Mouse (Mus musculus) megakaryocyte, embryonic 14.5 days (primary cell): ENCODE measurements around the gene Bahcc1. TPM values are rescaled to one million over a fixed set of nuclear protein-coding genes. Genes with fewer than 3 reads are reported as not detected.
A peak's percentile ranks its signal among the peaks of the same experiment; 100 is the strongest.

Source experiments
- H3K27me3 ChIP-seq: replicated peaks from 2 replicates; pipeline ENCODE3; 2012; ENCODE audit warnings: inconsistent platforms
- H3K36me3 ChIP-seq: replicated peaks from 2 replicates; pipeline ENCODE3; 2012; ENCODE audit warnings: low read length, inconsistent platforms, mixed read lengths
- H3K4me1 ChIP-seq: 2 replicates; pipeline ENCODE4 v1.6.1; 2012; ENCODE audit warnings: inconsistent platforms
- H3K4me3 ChIP-seq: replicated peaks from 2 replicates; pipeline ENCODE3; 2012; ENCODE audit warnings: moderate library complexity, mild to moderate bottlenecking, inconsistent platforms
- H3K9me3 ChIP-seq: 2 replicates; pipeline ENCODE4 v1.6.1; 2012; ENCODE audit warnings: inconsistent platforms
- FLI1 ChIP-seq: IDR thresholded peaks from 2 replicates; pipeline ENCODE4 v1.6.1; 2012; ENCODE audit warnings: low read length, inconsistent platforms, mixed read lengths
- GATA1 ChIP-seq: IDR thresholded peaks from 3 replicates; pipeline ENCODE4 v1.6.1; 2012; ENCODE audit warnings: mixed read lengths, low read length, inconsistent platforms, borderline replicate concordance
- polyA plus RNA-seq: library from polyadenylated mRNA; stranded (reverse); fragments of >175 nt; gene quantifications from 2 replicates; pipeline ENCODE4 v1.2.3, GENCODE M21; 2012; ENCODE audit warnings: low replicate concordance; ENCODE audit not compliant: insufficient read depth

Gene Bahcc1
- polyA plus RNA-seq, 1 experiment, result 10.2 TPM

GRCm38 (mm10) chr11:120242726-120243530 is 10.2 kb downstream of the Bahcc1 start:
- Histone ChIP-seq H3K27me3 (peaks cover 73% of the 10 kb centered on the region), H3K4me1 (peaks cover 44% of the 10 kb centered on the region), H3K36me3 (peaks cover 22% of the 10 kb centered on the region), H3K4me3 (no peak overlapping the region), H3K9me3 (no peaks in the 10 kb centered on the region)
- TF ChIP-seq FLI1, result no peak
- no peak for TF ChIP-seq GATA1

GRCm38 (mm10) chr11:120243531-120243820 is 10.7 kb downstream of the Bahcc1 start:
- peaks cover 75% of the 10 kb centered on the region for H3K27me3 ChIP-seq
- peaks cover 46% of the 10 kb centered on the region for H3K4me1 ChIP-seq
- H3K9me3 ChIP-seq, result no peaks in the 10 kb centered on the region
- no peak for TF ChIP-seq FLI1
- TF ChIP-seq GATA1, result no peak
- H3K4me3 ChIP-seq, result no peak overlapping the region
- H3K36me3 ChIP-seq, result peaks cover 24% of the 10 kb centered on the region

- TF ChIP-seq GATA1 (no peak), FLI1 (no peak)
- H3K4me1 ChIP-seq, result peaks cover 66% of the 10 kb centered on the region
- peaks cover 18% of the 10 kb centered on the region for H3K36me3 ChIP-seq
- H3K9me3 ChIP-seq, result no peaks in the 10 kb centered on the region
- H3K27me3 ChIP-seq, result peaks cover 69% of the 10 kb centered on the region
- H3K4me3 ChIP-seq, result no peak overlapping the region
Measured at GRCm38 (mm10) chr11:120248160-120248793, 15.5 kb downstream of the Bahcc1 start.

GRCm38 (mm10) chr11:120248899-120249298 is 16.2 kb downstream of the Bahcc1 start:
- H3K27me3 ChIP-seq, result peaks cover 67% of the 10 kb centered on the region
- TF ChIP-seq GATA1, result no peak
- no peak for TF ChIP-seq FLI1
- peaks cover 72% of the 10 kb centered on the region for H3K4me1 ChIP-seq
- H3K9me3 ChIP-seq, result no peaks in the 10 kb centered on the region
- peaks cover 18% of the 10 kb centered on the region for H3K36me3 ChIP-seq
- no peak overlapping the region for H3K4me3 ChIP-seq

- H3K4me3 ChIP-seq, result peak overlapping the region; percentile 33
- H3K9me3 ChIP-seq, result no peaks in the 10 kb centered on the region
- peaks cover 61% of the 10 kb centered on the region for H3K27me3 ChIP-seq
Measured at GRCm38 (mm10) chr11:120250991-120251949, 18.5 kb downstream of the Bahcc1 start.

GRCm38 (mm10) chr11:120251950-120252308 is 19.2 kb downstream of the Bahcc1 start:
- Histone ChIP-seq H3K27me3 (peaks cover 59% of the 10 kb centered on the region), H3K4me1 (peaks cover 81% of the 10 kb centered on the region), H3K4me3 (peak overlapping the region; percentile 48), H3K36me3 (peaks cover 14% of the 10 kb centered on the region), H3K9me3 (no peaks in the 10 kb centered on the region)
- TF ChIP-seq FLI1 (no peak), GATA1 (no peak)

More at GRCm38 (mm10) chr11:120250991-120251949, 18.5 kb downstream of the Bahcc1 start:
- Histone ChIP-seq H3K4me1 (peaks cover 81% of the 10 kb centered on the region), H3K36me3 (peaks cover 14% of the 10 kb centered on the region)
- TF ChIP-seq GATA1 (no peak), FLI1 (no peak)

GRCm38 (mm10) chr11:120252398-120252797 is 19.7 kb downstream of the Bahcc1 start:
- TF ChIP-seq GATA1, result no peak
- TF ChIP-seq FLI1, result no peak
- Histone ChIP-seq H3K36me3 (peaks cover 14% of the 10 kb centered on the region), H3K9me3 (no peaks in the 10 kb centered on the region), H3K27me3 (peaks cover 60% of the 10 kb centered on the region), H3K4me3 (peak overlapping the region; percentile 48), H3K4me1 (peaks cover 85% of the 10 kb centered on the region)

- Histone ChIP-seq H3K9me3 (no peaks in the 10 kb centered on the region), H3K27me3 (peaks cover 60% of the 10 kb centered on the region), H3K4me3 (no peak overlapping the region), H3K4me1 (peaks cover 89% of the 10 kb centered on the region), H3K36me3 (peaks cover 13% of the 10 kb centered on the region)
- TF ChIP-seq GATA1, result no peak
- TF ChIP-seq FLI1, result no peak
Measured at GRCm38 (mm10) chr11:120252843-120253645, 20.3 kb downstream of the Bahcc1 start.
